Mouse (Mus musculus): ENCODE measurements around the gene Olfr532. TPM values are rescaled to one million over a fixed set of nuclear protein-coding genes. Genes with fewer than 3 reads are reported as not detected.

Olfr532 gene
- polyA plus RNA-seq (2012; rRNA removed): not detected in 2 replicates

DNA sequence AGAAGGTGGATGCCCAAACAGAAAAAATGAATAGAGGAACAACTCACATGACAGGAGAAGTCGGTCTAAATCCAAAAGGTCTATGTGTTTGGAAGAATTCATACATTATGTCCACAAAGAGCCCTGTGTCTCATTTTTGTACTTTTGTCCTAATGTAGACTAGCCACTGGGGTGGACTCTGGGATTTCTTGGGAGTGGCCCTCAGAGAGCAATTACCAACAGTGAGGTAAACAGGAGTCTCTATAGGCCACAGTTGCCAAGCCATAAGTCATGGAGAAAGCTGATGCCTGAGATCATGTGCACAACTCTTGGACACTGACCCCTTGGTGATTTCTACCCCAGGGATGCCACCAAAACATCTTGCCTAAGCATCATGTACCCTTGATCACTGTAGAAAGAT lies at the start of gene Olfr532:
TSS of gene Olfr532 (minus strand) at position 101 of the 400 bp plus-strand sequence.

DNA sequence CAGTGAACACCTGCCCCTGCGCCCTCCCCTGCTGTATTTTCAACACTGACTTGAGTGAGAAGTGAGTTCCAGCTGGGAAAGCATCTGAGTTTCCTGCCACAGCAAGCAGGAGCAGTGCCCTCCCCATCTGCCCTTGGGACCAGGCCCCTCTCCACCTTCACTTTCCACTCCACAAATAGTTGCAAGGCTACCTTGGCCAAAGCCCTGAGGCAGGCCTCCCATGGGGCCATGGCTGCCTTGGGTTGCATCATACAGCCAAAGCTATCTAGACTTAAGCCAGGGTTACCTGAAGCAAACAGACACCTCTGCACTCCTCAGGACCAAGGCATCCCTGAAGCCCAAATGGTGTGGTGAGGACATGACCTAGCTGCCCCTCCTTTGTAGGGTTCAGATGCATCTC lies 41.6 kb upstream of the Olfr532 start, which contains the start of gene Olfr533:
TSS of gene Olfr533 (plus strand) at position 301 of the 400 bp plus-strand sequence.

DNA sequence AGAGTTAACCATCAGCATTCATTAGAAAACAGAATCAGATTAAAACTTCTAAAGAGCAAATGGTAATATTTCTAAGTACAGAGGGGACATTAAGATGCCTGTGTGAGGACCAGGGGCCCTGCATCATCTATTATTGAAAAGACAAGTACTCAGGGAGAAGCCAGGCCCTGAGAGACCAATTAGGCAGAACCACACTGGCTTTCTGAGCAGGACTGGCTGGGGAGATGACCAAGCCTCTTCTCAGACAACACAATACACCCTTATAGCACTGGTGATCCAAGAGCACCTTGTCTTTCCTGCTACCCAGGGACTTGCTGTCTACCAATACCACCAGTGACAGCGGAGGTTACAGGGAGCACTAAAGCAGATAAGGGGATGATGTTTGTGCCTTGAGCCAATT lies 18.6 kb downstream of the Olfr532 start, which contains the start of gene Olfr531:
TSS of gene Olfr531 (minus strand) at position 101 of the 400 bp plus-strand sequence.

DNA sequence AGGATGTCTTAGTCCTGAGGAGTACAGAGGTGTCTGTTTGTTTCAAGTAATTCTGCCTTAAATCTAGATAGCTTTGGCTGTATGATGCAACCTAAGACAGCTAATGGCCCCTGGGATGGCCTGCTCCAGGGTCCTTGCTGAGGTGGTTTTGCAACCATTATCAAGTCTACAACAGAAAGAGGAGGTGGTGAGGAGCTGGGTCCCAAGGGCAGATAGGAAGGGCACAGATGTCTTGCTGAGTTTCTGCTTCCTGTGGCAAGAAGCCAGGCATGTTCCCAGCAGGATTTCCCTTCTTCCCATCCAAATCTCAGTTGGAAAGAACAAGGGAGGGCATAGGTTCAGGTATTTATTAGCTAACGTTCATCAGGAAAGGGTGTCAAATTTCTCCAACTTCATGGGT lies 45.2 kb downstream of the Olfr532 start, which contains the start of gene Olfr530:
TSS of gene Olfr530 (minus strand) at position 101 of the 400 bp plus-strand sequence.

Other genes with a start within 250 kb of the Olfr532 start
- gene Olfr523, start 248.4 kb downstream of the Olfr532 start, polyA plus RNA-seq (2012; rRNA removed): not detected in 2 replicates
- not detected in 2 replicates for gene Olfr524, start 215.7 kb downstream of the Olfr532 start, polyA plus RNA-seq (2012; rRNA removed)
- gene Cd163l1, start 203.4 kb downstream of the Olfr532 start, polyA plus RNA-seq (2012; rRNA removed): 0.04 TPM in 1 of 2 replicates, not detected in the other
- gene 5830411N06Rik, start 174.4 kb downstream of the Olfr532 start, polyA plus RNA-seq (2012; rRNA removed): not detected in 2 replicates
- not detected in 2 replicates for gene Olfr525, start 100.8 kb downstream of the Olfr532 start, polyA plus RNA-seq (2012; rRNA removed)
- not detected in 2 replicates for gene Olfr527, start 87.6 kb downstream of the Olfr532 start, polyA plus RNA-seq (2012; rRNA removed)
- not detected in 2 replicates for gene Olfr60, start 60.0 kb downstream of the Olfr532 start, polyA plus RNA-seq (2012; rRNA removed)
- not detected in 2 replicates for gene Olfr530, start 45.3 kb downstream of the Olfr532 start, polyA plus RNA-seq (2012; rRNA removed)
- not detected in 2 replicates for gene Olfr531, start 18.7 kb downstream of the Olfr532 start, polyA plus RNA-seq (2012; rRNA removed)
- gene Olfr533, start 41.7 kb upstream of the Olfr532 start, polyA plus RNA-seq (2012; rRNA removed): not detected in 2 replicates
- gene Olfr535, start 62.6 kb upstream of the Olfr532 start, polyA plus RNA-seq (2012; rRNA removed): not detected in 2 replicates
- not detected in 2 replicates for gene Olfr536, start 85.8 kb upstream of the Olfr532 start, polyA plus RNA-seq (2012; rRNA removed)
- not detected in 2 replicates for gene Olfr538, start 146.2 kb upstream of the Olfr532 start, polyA plus RNA-seq (2012; rRNA removed)
- gene Olfr46, start 179.6 kb upstream of the Olfr532 start, polyA plus RNA-seq (2012; rRNA removed): not detected in 2 replicates
- not detected in 2 replicates for gene Olfr61, start 207.3 kb upstream of the Olfr532 start, polyA plus RNA-seq (2012; rRNA removed)
- not detected in 2 replicates for gene Olfr53, start 224.8 kb upstream of the Olfr532 start, polyA plus RNA-seq (2012; rRNA removed)
- gene Olfr539, start 238.3 kb upstream of the Olfr532 start, polyA plus RNA-seq (2012; rRNA removed): under 0.01 TPM in 2 replicates